Mouse (Mus musculus) G1E (cell line): Measurements from ENCODE around the gene Slc38a1.

Experiments
- CTCF ChIP-seq: IDR thresholded peaks from 2 replicates; pipeline ENCODE4 v1.5.1; 2012; ENCODE audit warnings: low read depth, low read length, inconsistent platforms, mixed read lengths
- GATA1 ChIP-seq: IDR thresholded peaks from 2 replicates; pipeline ENCODE4 v1.6.1; 2012; ENCODE audit warnings: borderline replicate concordance, low read length, inconsistent platforms, mixed read lengths
- POLR2AphosphoS5 ChIP-seq: IDR thresholded peaks from 2 replicates; pipeline ENCODE4 v1.6.1; 2012; ENCODE audit warnings: low read depth, low read length, inconsistent platforms; ENCODE audit not compliant: insufficient replicate concordance

DNA sequence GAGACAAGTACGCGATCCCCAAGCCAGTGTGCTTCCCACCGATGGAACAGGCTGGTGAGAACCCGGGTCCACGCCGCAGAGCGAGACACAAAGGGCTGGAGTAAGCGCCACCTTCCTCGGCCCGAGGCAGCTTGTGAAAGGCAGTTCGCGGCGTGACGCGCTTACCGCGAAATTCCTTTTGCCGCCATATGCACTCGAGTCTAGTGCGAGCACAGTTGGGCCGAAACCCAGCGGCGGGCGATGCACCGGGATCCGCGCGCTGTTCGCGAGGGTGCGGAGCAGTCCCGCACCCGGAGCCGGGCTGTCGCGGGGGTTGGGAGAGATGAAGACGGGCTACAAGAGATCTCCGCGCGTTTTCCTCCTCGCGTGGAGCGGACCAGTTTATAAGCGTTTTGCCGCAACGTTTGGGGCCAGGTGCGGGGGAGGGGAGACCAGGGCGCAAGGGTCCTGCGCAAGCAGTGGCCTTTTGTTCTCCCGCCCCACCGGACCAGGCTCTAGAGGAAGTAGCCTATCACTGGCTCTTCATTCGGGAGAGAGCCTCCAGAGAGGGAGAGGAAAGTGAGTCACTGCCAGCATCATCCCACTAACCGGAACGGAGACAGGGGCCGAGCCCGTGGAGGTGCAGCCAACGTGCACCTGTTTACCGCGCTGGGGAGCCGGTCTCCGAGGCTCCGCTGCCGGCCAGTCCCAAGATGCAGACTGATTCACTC lies 1.4 kb downstream of the Slc38a1 start:
- no peak for TF ChIP-seq CTCF
- no peak for TF ChIP-seq GATA1
- no peak for TF ChIP-seq POLR2AphosphoS5
